Mouse (Mus musculus): ENCODE data around the gene Ptpn23. TPM values are rescaled to one million over a fixed set of nuclear protein-coding genes. Genes with fewer than 3 reads are reported as not detected.
A peak's percentile ranks its signal among the peaks of the same experiment; 100 is the strongest.
"Not testable (repeated sequence)": the region's sequence is repeated elsewhere in the genome, so short reads cannot be mapped to it uniquely, and the experiment has no call there.

Ptpn23 gene
- total RNA-seq, 2 experiments from 2014 or later: 47.8 to 49.2 TPM

DNA sequence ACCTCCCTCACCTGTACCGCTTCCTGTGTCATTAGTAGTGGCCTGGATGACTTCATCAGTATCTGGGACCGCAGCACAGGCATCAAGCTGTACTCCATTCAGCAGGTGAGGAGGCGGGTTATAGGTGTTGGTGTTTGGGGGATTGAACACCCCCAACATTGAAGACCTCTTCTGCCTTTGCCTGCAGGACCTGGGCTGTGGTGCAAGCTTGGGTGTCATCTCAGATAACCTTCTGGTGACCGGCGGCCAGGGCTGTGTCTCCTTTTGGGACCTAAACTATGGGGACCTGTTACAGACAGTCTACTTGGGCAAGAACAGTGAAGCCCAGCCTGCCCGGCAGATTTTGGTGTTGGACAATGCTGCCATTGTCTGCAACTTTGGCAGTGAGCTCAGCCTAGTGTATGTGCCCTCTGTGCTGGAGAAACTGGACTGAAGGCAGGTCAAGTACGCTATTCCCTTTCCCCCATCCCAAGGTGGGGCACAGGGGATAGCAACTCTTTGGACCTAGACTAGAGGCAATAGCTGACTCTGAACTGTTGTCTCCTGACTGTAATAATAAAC is 23.6 kb downstream of the Ptpn23 start:
- no peak for DNase-seq (ENCODE audit: low spot score in 2 of 2)

DNA sequence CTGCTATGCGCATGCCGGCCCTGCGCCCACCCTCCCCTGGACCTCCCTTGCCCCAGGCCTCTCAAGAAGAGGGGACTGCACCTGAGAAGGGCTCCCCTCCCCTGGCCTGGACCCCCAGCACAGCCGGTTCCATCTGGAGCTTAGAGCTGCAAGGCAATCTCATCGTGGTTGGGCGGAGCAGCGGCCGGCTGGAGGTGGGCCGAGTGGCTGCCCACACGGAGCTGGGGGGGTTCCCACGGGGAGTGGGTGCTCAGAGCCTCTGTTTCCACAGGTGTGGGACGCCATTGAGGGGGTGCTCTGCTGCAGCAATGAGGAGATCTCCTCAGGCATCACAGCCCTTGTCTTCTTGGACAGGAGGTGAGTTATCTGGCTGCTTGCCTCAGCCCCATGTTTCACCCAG is 26.7 kb downstream of the Ptpn23 start:
- no peak for DNase-seq (ENCODE audit: low spot score in 2 of 2)

DNA sequence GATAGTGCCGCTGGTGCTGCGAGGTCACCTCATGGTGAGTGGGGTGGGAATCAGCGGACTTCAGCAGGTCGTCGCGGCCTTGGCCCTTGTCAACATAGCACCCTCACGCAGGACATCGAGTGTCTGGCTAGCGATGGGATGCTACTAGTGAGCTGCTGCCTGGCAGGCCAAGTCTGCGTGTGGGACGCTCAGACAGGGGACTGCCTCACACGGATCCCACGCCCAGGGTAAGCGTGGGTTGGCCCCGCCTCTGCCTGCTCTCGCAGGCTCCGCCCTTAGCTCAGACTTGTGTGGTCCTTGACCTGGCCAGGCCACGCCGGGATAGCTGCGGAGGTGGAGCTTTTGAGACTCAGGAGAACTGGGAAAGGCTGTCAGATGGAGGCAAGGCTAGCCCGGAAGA is 27.4 kb downstream of the Ptpn23 start:
- DNase-seq (ENCODE audit: low spot score in 2 of 2): no peak

DNA sequence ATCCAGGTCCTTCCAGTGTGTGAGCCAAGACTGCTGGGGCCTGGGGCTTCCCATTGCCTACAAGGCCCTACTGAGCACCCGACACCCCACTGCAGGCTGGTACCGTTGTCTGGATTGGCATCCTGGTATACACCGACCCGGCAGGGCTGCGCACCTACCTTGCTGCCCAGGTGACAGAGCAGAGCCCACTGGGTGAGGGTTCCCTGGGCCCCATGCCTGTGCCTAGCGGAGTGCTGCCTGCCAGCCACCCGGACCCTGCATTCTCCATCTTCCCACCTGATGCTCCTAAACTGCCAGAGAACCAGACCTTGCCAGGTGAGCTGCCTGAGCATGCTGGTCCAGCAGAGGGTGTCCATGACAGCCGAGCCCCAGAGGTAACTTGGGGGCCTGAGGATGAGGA is 28.7 kb downstream of the Ptpn23 start:
- no peak for DNase-seq (ENCODE audit: low spot score in 2 of 2)

DNA sequence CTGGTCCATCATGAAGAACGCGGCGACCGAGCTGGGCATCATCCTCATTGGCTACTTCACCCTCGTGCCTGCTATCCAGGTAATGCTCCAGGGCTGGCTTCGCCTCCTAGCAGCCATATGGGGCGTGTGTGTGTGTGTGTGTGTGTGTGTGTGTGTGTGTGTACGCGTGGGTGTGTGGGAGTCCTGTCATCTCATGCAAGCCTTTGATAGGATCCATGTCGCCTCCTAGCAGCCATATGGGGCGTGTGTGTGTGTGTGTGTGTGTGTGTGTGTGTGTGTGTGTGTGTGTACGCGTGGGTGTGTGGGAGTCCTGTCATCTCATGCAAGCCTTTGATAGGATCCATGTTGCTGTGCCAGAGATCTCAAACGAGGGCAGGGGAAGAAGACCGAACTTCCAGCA is 30.4 kb downstream of the Ptpn23 start:
- not testable (repeated sequence) for DNase-seq (ENCODE audit: low spot score in 2 of 2)

DNA sequence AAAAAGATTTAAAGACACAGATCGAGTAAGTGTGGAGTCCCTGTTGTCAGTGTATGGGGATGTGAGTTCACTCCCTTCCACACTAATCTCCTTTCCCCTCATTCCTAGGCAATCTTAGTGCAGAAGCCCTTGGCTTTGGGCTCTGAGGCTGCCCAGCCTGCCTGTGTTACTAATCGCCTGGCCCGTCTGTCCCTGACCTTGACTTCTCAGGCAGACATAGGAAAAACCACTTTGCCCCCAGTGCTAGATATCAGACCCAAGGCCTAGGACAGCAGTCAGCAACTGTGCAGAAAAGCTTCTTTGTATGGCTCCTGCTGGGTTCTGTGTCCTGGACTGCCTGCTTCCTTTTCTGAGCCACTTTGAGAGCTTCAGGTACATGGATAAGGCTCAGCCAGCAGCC is 32.3 kb downstream of the Ptpn23 start:
- DNase-seq (ENCODE audit: low spot score in 2 of 2): no peak

DNA sequence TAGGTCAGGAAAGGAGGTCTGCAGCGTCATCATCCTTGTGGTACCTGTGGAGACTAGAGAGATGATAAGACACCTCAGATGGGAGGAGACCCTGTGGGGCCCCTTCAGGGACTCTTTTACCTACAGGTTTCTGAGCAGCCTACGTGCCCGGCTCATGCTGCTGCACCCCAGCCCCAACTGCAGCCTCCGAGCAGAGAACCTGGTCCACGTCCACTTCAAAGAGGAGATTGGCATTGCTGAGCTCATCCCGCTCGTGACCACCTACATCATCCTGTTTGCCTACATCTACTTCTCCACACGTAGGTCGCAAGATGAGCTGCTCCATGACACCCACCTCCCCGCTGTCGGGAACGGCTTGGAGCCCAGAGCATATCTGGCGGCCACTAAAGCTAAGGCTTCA is 34.1 kb downstream of the Ptpn23 start:
- DNase-seq (ENCODE audit: low spot score in 2 of 2): no peak

DNA sequence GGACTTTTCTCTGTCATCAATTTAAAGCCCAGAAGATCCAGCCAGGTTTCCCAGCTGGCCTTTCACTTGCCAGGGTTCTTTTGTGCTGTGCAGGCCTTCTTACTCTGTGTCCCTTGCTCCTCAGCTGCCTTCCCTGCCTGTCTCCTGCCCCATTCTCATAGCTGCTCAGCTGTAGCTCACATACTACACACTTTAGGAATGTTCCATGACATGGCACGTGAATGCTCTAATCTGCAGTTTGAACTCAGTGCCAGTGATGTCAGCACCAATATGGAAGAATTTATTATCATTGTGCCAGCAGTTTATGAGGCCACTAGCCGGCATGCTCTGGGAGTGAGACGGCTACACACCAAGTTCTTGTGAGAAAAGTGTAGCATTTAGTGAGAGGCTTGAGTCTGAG is 38.2 kb downstream of the Ptpn23 start:
- no peak for DNase-seq (ENCODE audit: low spot score in 2 of 2)

DNA sequence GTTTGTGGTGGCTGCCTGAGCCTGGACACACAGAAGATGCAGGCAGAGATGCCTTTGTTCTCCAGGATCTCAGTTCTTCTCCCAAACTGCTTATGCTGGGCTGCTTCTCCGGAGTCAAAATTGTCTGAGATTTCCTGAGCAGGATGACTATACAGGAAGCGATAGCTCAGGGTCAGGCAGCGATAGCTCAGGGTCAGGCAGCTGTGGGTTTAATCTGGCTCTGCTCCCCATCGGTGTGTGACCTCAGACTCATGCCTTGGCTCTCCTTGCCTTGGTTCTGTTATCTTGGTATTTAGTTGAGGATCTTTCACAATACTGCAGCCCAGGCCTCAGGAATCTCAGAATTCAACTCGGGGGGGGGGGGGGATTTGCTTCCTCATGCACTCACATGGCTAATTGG is 41.3 kb downstream of the Ptpn23 start:
- DNase-seq (ENCODE audit: low spot score in 2 of 2): no peak

DNA sequence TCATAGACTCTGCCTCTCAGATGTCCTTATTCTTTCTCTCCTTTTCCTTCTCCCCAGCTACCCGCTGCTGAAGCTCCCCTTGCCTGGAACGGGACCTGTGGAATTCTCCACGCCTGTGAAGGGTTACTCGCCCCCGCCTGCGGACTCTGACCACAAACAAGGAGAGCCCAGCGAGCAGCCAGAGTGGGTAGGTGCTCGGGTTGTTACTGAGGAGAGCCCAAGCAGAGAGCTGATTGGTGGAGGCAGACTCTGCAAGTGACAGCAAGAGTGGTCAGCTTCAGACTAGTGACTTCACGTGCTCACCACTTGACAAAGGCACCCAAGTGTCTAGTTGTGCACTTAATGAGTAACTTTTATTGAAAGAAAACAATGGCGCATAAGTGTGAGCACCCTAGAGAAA is 45.7 kb downstream of the Ptpn23 start:
- DNase-seq (ENCODE audit: low spot score in 2 of 2): no peak

DNA sequence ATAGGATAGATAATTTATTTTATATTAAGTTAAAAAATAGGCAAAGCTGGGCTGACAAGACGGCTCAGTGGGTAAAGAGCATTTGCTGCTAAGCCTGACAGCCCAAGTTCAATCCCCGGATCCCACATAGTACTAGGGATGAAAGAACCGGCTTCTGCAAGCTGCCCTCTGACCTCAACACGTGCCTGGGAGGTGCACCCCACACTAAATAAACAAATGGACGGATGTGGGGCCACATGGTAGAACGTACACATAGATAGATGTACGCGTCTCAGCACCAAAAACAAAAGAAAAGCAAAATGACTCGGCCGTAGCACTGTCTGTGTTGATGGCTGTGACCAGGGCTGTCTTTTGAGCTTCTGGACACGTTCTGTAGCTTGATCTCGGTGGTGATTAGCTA is 46.7 kb downstream of the Ptpn23 start:
- no peak for DNase-seq (ENCODE audit: low spot score in 2 of 2)

DNA sequence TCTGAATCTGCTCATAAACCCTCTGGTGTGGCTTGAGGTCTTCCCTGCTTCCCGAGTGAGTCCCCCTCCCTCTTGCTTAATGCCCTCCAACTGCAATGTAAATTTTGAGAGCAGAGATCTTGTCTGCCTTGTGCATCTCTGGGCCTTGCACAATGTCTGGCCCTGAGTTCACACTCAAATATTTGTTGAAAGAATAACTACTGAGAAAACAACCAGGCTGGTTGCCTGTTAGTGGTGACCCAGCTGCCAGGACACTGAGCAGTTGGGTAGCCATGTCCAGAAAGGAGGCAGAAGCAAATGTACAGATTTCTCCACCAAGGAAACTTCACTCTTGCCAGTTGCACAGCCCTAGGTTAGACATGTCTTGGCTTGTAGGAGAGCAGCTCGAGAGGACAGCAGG is 49.7 kb downstream of the Ptpn23 start:
- no peak for DNase-seq (ENCODE audit: low spot score in 2 of 2)

DNA sequence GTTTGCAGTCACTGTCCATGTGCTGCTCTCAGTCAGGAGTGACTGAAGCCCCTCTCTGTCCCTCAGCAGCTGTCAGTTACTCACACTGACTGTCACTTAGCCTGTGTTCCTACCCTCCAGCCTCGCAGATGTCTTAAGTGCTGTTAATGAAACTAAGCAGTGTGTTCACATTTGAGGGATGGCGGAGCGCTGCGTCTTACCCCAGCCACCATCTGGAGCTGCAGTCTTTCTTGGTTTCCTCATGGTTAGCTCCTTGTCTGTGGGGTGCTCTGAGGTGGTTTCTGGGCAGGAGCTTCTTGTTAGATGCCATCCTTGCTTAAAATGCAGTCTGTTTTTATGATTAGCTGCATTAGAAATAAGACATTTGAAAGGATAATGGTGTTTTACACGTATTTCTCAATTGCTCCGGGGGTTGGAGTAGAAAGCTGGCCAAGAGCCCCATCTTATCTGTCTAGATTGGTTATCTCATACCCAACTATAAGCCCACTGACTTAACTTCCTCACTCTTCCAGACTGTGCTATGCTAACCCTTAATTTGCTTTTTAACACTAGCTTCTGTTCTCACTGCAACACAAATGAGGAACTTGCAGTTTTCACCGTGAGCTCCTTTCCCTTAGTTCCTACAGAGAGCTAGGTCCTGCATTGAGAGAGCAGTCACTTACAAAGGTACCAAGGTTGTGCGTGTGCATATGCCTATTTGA is 55.9 kb downstream of the Ptpn23 start:
- peak in 1 of 2 experiments; percentile 26 for DNase-seq (ENCODE audit: low spot score in 2 of 2)

DNA sequence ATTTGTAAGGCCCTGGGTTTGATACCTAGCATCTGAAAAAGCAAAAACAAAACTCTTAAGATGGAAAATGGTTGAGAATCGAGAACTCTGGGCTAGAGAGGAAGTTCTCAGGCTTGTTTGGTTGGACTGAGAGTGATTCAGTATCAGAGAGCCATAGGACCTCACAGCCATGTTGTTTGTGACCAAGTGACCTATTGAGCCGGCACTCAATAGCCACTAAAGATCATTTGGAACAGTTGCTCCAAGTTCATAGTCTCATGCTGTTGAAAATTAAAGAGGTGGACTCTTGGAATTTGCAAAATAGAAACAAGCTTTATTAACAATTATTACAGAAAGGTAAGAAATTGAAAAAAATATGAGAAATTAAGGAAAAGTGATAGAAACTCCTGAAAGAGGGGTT is 56.7 kb downstream of the Ptpn23 start:
- DNase-seq (ENCODE audit: low spot score in 2 of 2): no peak

DNA sequence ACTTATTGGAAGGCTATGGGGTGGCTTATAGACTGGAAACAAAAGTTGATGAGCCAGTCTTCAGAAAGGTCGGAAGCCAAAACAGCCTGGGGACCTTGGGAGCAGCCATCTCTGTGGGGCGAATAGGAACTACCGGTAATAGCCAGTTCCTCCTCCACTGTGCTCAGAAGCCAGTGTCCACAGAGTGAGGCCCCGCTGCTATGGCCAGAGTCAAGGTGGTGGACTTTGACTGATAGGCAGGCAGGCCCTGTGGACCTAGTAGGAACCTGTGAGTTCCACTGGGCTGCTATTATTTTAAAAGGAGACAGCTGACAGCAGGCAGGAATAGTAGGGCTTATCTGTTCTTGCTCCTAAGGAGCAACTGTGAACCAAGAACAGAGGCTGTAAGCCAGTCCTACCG is 57.4 kb downstream of the Ptpn23 start:
- no peak for DNase-seq (ENCODE audit: low spot score in 2 of 2)

DNA sequence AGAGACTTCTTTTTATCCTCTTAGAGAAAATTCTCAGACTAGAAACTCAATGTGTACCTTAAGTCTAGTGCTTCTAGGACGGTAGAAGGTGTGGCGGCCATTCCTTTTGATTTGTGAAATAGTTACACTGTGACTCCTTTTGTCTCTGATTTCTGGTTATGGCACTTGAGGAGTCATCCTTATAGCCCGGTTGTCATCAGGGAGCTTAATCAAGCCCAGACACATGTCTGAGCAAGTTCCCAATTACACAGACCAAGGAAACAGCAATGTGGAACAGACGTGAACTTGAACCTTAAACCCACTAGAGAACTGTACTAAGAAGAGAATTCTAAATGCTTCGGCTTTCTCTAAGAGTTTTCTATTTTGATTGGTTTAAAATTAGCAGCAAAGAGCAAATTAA is 57.8 kb downstream of the Ptpn23 start:
- DNase-seq (ENCODE audit: low spot score in 2 of 2): no peak

DNA sequence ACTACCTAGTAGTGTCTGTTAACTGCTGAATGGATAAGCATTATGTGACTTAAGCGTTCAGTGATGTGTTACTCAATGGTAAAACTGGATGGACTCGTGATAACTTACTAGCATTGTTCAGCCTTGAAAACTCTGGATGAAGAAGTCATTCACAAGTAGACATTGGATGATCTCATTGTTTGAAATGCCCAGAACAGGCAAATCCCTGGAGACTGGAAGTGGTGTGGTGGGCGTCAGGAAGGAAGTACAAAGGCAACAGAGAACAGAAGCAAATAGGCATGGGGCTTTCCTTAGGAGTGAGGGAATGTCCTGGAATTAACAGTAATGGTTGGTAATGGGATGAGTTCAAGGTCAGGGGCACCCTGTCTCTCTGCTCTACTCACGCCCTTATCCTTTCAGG is 59.1 kb downstream of the Ptpn23 start:
- DNase-seq (ENCODE audit: low spot score in 2 of 2): no peak

DNA sequence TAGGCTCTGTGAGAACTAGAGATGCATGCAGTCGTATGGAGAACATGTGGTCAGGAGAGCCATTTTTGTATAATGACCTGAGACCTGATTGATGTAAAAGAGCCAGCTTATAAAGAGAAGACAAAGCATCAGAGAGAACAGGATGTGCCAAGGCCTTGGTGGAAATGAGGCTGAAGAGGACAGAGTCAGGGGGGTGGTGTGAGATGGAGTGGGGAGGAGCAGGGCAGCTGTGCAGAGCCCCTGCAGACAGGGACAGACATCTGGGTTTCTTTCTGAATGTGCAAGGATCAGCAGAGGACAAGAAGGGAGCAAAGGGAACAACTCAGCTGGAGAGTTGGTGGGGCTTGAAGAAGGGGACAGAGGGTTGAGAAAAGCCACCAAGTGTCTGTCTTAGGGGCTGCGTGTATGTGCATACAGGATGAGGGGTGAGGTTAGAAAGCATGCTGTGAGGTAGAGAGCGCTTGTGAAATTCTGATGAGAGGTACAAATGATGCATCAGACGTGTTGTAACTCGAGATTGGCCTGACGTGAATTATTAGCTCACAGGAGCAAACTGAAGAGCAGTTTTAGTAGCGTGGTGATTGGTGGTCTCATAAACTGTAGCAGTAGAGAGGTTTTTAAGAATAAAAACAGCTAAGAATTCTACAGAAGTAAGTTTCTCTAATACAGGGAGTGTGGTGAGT is 62.8 kb downstream of the Ptpn23 start:
- no peak for DNase-seq (ENCODE audit: low spot score in 2 of 2)

DNA sequence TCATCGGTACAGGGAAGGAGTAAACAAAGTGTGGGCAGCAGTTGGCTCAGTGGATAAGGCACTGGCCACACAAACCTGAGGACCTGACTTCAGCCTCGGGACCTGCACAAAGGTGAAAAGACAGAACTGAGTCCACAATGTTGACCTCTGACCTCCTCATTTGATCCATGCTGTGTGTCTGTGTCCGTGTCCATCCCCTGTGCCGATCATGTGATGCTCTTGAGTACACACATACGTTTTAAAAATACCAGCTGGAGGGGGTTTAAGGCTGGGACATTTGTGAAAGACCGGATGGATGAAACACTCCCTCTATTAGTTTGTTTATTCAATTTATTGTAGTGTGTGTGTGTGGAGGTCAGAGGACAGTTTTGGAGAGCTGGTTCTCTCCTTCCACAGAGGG is 64.2 kb downstream of the Ptpn23 start:
- no peak for DNase-seq (ENCODE audit: low spot score in 2 of 2)

DNA sequence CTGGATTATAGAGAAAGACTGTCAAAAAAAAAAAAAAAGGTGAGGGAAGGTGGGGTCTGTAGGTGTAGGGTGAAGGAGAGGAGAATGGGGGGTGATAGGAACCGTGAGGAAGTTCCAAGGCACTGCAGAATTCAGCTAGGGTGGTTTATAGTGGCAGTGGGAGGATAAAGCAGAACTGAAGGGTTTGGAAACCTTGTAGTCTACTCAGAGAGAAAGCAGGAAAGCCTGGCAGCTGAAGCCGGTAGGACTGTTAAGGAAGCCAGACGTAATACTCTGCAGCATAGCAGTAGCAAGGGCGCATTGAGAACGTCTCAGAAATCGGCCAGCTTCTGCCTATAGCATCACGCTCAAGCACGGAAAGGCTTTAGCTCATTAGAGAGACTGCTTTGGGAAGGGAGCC is 66.0 kb downstream of the Ptpn23 start:
- no peak for DNase-seq (ENCODE audit: low spot score in 2 of 2)

DNA sequence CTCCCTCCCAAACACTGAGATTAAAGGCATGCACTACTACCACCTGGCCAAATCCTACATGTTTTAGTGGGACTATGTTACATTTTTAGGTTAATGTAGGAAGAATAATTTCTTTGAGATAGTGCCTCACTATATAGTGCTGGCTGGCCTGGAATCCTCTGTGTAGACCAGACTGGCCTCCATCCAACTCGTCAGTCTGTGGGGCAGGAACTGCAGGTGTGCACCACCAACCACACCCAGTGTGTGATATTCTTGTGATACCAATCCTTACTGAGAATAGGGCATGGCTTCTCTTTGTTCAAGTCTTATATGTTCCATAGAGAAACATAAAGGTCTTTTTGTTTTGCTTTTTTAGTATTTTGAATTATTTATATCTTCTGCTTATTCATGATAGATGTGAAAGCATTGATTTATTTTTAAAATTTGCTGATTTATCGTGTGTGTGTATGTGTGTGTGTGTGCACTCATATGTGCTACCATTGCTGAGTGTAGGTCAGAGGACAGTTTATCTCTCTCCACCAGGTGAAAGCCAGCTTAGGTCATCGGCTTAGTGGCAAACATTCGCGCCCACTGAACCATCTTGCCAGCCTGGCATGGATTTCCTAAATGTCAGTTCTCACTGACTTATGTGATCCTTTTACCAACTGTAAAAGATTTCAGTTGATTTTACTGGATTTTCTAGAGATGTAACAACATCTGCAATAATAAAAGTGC is 67.8 kb downstream of the Ptpn23 start:
- DNase-seq (ENCODE audit: low spot score in 2 of 2): no peak
